Mouse (Mus musculus): ENCODE measurements at regions not wholly inside any gene's neighbourhood (a gene's known extent, or its start where the extent isn't known, plus 50 kb on each side); places are given as distances from the start of the nearest gene placed in this dataset.

- no peak for DNase-seq (ENCODE audit: low spot score)
Measured at GRCm38 (mm10) chr1:35428126-35428840, 578.5 kb downstream of the Plekhb2 start.

GRCm38 (mm10) chr1:35429471-35429870 is 579.7 kb downstream of the Plekhb2 start:
- DNase-seq (ENCODE audit: low spot score) = no peak

GRCm38 (mm10) chr1:35435721-35436120 is 585.9 kb downstream of the Plekhb2 start:
- DNase-seq (ENCODE audit: low spot score) = no peak

GRCm38 (mm10) chr1:35447345-35447744 is 597.6 kb downstream of the Plekhb2 start:
- no peak for DNase-seq (ENCODE audit: low spot score)

GRCm38 (mm10) chr1:35452441-35453107 is 602.8 kb downstream of the Plekhb2 start:
- DNase-seq (ENCODE audit: low spot score) = no peak

GRCm38 (mm10) chr1:35457591-35457990 is 607.8 kb downstream of the Plekhb2 start:
- no peak for DNase-seq (ENCODE audit: low spot score)

- no peak for DNase-seq (ENCODE audit: low spot score)
Measured at GRCm38 (mm10) chr1:35465081-35465480, 603.1 kb upstream of the Hs6st1 start.

- DNase-seq (ENCODE audit: low spot score) = no peak
Measured at GRCm38 (mm10) chr1:35469185-35469753, 598.9 kb upstream of the Hs6st1 start.

- no peak for DNase-seq (ENCODE audit: low spot score)
Measured at GRCm38 (mm10) chr1:35478262-35478661, 589.9 kb upstream of the Hs6st1 start.

GRCm38 (mm10) chr1:35495963-35496362 is 572.2 kb upstream of the Hs6st1 start:
- no peak for DNase-seq (ENCODE audit: low spot score)

- no peak for DNase-seq (ENCODE audit: low spot score)
Measured at GRCm38 (mm10) chr1:35522951-35523350, 545.2 kb upstream of the Hs6st1 start.

- DNase-seq (ENCODE audit: low spot score) = no peak
Measured at GRCm38 (mm10) chr1:35523790-35524362, 544.3 kb upstream of the Hs6st1 start.

- DNase-seq (ENCODE audit: low spot score) = no peak
Measured at GRCm38 (mm10) chr1:35524788-35525187, 543.4 kb upstream of the Hs6st1 start.

- DNase-seq (ENCODE audit: low spot score) = no peak
Measured at GRCm38 (mm10) chr1:35527750-35528476, 540.3 kb upstream of the Hs6st1 start.

GRCm38 (mm10) chr1:35535470-35535869 is 532.7 kb upstream of the Hs6st1 start:
- no peak for DNase-seq (ENCODE audit: low spot score)

- DNase-seq (ENCODE audit: low spot score) = no peak
Measured at GRCm38 (mm10) chr1:35536276-35536675, 531.9 kb upstream of the Hs6st1 start.

- DNase-seq (ENCODE audit: low spot score) = no peak
Measured at GRCm38 (mm10) chr1:35548845-35549244, 519.4 kb upstream of the Hs6st1 start.

- DNase-seq (ENCODE audit: low spot score) = no peak
Measured at GRCm38 (mm10) chr1:35551503-35551902, 516.7 kb upstream of the Hs6st1 start.

GRCm38 (mm10) chr1:35562786-35563185 is 505.4 kb upstream of the Hs6st1 start:
- peak; percentile 6 for DNase-seq (ENCODE audit: low spot score)

GRCm38 (mm10) chr1:35575203-35575602 is 493.0 kb upstream of the Hs6st1 start:
- DNase-seq (ENCODE audit: low spot score) = no peak

- no peak for DNase-seq (ENCODE audit: low spot score)
Measured at GRCm38 (mm10) chr1:35579392-35579791, 488.8 kb upstream of the Hs6st1 start.

GRCm38 (mm10) chr1:35579992-35580391 is 488.2 kb upstream of the Hs6st1 start:
- no peak for DNase-seq (ENCODE audit: low spot score)

Data from gastrocnemius, adult 18-20 months (tissue).